Mouse (Mus musculus) cerebellum, postnatal 36 days (tissue): Measurements from ENCODE around the gene Sf3b4.
A peak's percentile ranks its signal among the peaks of the same experiment; 100 is the strongest.

Experiments used
- DNase-seq, 2 experiments: peaks; one replicate each; pipeline ENCODE4 v3.0.0; 2021 to 2022; ENCODE audit warnings: mixed read lengths in 2 of 2

Sf3b4 gene

GRCm38 (mm10) chr3:96172197-96173178 is at the start of gene Sf3b4:
Sf3b4 (plus strand) TSS chr3:96172332.
- DNase-seq = peak; percentile 81

GRCm38 (mm10) chr3:96124235-96124634 is 47.9 kb upstream of the Sf3b4 start:
- no peak for DNase-seq

DNA sequence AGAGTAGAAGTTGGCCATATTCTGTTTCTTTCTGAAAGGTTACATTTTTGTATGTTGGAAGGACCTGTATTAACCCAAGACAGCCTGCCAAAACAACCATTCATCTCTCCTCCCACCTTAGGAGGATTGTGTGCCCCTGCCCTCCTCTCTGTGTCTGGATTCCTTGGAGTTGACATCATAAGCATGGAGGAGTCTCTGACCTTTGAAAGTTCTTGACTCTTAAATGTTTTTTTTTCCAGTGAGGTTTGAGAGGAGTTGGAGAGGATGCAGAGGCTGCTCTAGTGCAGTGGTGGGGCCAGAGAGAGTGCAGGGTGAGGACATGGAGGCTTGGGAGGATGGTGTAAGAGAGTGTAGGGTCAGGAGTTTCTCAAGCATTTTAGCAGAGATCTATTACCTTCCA is 44.0 kb upstream of the Sf3b4 start:
- DNase-seq = no peak

GRCm38 (mm10) chr3:96132478-96132877 is 39.7 kb upstream of the Sf3b4 start:
- no peak for DNase-seq

DNA sequence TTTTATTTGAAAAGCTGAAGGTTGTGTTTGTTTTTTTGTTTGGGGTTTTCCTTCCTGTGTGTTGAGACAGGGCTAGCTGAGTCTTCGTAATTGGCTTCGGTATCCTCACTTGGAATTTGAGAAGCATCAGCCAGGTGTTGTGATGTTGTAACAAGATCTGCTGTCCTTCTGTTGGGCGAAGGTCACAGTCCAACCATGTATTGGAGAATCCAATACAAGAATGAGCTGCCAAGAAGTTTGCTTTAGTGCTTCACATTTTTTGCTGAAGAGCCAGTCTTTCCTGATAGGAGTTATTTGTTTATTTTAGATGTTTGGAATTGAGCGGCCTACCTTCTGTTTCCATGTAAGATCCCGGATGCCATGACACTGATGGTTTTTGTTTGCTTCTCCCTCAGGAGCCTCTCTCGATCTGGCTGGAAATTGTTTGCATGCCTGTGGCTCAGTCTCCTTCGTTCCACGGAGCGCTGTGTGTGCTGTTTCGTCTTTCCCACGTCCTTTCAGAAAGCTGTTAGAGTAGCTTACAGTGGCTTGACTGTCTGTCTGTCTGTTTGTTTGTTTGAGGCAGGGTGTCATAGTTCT is 38.7 kb upstream of the Sf3b4 start:
- no peak for DNase-seq

DNA sequence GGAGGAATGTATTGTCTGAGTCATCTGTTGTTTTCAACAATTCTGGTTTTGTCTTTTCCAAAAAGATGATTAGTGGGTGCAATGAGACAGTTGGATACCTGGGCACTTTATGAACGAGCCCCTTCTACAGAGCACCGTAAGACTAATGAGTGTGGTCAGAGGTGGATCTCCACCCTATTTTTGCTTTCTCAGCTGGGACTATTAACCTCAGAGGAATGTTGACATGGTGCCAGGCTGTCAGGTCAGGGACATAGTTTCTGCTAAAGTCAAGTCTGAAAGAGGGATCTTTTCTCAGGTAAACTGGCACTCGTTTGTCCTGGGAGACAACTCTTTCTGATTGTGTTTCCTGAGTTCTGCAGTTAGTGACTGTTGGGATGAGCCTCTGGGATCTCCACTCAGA is 37.1 kb upstream of the Sf3b4 start:
- DNase-seq = no peak

DNA sequence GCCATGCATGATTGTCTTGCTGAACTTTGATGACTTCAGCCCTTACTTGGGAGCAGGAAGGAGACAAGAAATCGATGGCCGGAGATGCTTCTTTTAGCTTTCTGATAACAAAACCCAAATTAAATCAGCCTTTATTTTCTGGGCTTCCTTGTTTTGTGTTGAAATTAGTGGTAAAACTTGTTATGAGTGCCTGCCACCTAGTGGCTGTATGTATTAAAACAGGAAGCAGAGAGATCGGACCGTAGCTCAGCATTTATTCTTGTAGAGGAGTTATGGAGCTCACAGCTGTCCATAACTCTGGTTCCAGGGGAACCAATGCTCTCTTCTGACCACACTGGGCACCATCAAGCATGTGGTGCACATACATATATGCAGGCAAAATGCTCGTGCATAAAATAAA is 24.2 kb upstream of the Sf3b4 start:
- DNase-seq = peak; percentile 32 to 64

GRCm38 (mm10) chr3:96151836-96152235 is 20.3 kb upstream of the Sf3b4 start:
- DNase-seq = no peak

DNA sequence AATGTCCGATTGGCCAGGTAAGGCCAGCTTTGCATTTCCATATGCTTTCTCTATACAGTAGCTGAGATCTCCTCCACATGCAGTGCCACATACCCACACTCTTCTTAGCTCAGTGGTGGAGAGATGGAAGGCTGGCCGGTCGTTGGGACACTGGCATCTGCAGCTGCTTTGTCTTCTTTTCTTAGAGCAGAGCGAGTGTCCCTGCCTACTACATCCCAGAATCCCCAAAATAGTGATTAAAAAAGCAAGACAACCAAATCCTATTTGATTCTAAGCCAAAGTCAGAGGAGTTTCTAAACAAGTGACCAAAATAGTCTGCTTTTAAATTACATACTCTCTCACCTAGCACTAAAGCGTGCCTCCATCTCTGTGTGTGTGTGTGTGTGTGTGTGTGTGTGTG is 19.5 kb upstream of the Sf3b4 start:
- DNase-seq = no peak

DNA sequence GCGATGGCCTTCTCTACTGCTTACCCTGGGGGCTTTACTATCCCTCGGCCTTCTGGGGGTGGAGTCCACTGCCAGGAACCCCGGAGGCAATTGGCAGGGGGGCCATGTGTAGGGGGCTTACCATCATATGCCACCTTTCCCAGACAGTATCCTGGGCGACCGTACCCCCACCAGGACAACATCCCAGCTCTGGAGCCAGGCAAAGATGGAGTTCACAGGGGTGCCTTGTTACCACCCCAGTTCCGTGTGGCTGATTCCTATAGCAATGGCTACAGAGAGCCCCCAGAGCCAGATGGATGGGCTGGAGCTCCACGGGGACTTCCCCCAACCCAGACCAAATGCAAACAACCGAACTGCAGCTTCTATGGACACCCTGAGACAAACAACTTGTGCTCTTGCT is 16.6 kb upstream of the Sf3b4 start:
- no peak for DNase-seq

GRCm38 (mm10) chr3:96159820-96160219 is 12.3 kb upstream of the Sf3b4 start:
- no peak for DNase-seq

- peak; percentile 54 to 63 for DNase-seq
Measured at GRCm38 (mm10) chr3:96160222-96160802, 11.8 kb upstream of the Sf3b4 start.

GRCm38 (mm10) chr3:96160803-96161516 is 11.2 kb upstream of the Sf3b4 start:
- peak; percentile 75 to 78 for DNase-seq

GRCm38 (mm10) chr3:96161869-96162840 is 10.0 kb upstream of the Sf3b4 start, which contains the start of gene Mtmr11:
Mtmr11 (plus strand) TSS chr3:96162004.
- peak in 1 of 2 experiments; percentile 40 for DNase-seq

- DNase-seq = no peak
Measured at GRCm38 (mm10) chr3:96163040-96163439, 9.1 kb upstream of the Sf3b4 start.

DNA sequence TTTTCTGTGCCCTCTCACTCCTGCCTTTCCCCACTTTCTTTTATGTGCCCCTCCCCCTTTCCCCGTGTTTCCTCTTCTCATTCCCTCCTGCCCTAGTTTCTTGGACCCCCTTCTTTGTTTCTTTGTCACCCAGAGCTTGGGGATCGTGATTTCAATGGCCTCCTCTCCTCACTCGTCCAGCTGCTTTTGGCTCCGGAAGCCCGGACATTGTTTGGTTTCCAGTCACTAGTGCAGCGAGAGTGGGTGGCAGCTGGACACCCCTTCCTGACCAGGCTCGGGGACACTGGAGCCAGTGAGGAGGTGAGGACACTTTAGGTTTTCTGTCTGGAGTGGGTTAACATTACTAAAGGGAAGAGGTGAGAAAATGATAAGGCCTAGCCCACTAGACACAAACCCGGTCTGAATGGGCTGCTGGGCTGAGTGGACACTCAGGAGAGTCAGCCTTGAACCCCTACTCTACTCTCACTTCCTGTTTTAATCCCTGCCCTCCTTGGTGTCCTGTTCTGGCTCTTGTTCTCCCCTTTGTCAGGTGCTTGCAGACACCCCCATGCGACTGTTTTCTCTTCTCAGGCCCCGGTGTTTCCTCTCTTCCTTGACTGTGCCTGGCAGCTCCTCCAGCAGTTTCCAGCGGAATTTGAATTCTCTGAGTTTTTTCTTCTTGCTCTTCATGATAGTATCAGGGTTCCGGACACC is 3.5 kb upstream of the Sf3b4 start:
- no peak for DNase-seq

- DNase-seq = no peak
Measured at GRCm38 (mm10) chr3:96170276-96170675, 1.9 kb upstream of the Sf3b4 start.

DNA sequence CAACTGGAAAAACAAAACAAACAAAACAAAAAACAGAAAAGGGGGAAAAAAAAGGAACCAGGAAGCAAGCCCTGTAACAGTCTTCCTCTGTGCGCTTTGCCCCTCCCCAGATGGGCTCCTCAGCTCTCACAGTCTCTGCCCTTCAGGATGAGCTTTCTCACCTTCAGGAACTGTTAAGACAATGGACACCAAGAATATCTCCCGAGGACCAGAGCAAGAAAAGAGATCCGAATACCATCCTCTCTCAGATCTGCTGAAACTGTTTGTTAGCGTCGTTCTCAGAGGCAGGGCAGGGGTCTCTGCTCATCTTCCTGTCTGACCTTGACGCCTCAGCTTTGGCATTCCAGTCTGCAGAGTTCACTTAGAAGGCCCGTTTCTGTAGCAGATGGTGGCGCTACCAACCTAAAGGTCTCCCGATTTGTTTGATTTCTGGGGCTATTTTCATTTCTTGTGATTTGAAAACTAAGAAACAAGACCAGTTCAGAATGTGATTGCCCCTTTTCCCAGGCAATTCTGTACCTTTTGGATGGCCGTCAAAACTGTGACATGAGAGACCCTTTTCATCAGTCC is 1.1 kb upstream of the Sf3b4 start:
- DNase-seq = no peak

DNA sequence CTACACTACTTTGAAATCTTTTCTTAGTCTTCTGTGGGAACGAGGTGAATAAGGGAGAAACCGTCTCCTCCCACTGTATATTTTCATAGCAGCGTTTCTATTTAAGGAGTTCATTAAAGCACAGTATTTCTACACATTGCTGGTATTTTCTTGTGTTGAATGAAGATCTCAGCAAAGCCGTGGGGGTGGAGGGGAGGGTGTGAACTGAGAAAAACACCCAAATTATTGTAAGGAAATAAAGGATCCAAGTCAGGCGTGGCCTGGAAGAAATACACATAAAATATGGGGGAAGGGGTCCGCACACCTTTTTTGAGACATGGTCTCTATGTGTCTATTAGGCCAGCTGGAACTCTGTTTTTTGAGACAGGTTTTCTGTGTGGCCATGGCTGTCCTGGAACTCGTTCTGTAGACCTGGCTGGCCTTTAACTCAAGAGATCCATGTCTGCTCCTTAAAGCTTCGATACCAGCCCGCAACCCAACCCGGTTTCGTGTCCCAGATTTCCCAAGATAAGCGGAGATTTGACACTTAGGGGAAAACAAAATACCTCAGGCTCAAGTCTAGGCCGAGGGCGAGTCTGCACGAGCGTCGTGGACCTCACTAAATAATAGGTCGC is 442 bp upstream of the Sf3b4 start:
- DNase-seq = no peak

DNA sequence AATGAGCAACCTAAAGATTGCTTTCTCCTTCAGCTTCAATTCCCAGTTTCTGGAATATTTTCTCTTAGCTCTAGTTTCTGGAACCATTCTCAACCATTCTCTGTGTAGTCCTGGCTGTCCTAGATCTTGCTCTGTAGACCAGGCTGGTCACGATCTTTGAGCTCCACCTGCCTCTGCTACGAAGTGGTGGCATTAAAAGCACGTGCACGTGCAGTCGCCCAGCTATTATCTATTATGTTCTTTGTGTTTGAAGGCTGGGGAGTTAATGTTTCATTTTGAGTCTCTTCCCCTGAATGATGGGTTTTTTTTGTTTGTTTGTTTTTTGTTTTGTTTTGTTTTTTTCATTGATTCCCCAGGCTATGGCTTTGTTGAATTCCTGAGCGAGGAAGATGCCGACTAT is 1.1 kb downstream of the Sf3b4 start:
- no peak for DNase-seq
